Mouse (Mus musculus) right cerebral cortex, postnatal 36 days (tissue): Measurements from ENCODE around the gene Lsm10.
"Not testable (repeated sequence)": the region's sequence is repeated elsewhere in the genome, so short reads cannot be mapped to it uniquely, and the experiment has no call there.

Source experiments
- DNase-seq, 2 experiments: peaks; one replicate each; pipeline ENCODE4 v3.0.0; 2022; ENCODE audit warnings: low spot score in 2 of 2, mixed read lengths in 1 of 2

Lsm10 gene

GRCm38 (mm10) chr4:126095622-126096430 lies 597 bp upstream of the Lsm10 start:
- not testable (repeated sequence) for DNase-seq

GRCm38 (mm10) chr4:126097711-126098253 lies 1.4 kb downstream of the Lsm10 start:
- no peak for DNase-seq

GRCm38 (mm10) chr4:126099365-126099764 lies 2.9 kb downstream of the Lsm10 start:
- DNase-seq, result no peak

GRCm38 (mm10) chr4:126100764-126101163 lies 4.3 kb downstream of the Lsm10 start:
- DNase-seq, result no peak

GRCm38 (mm10) chr4:126102061-126102841 lies 5.8 kb downstream of the Lsm10 start:
- peak; percentile 40 to 43 for DNase-seq

- DNase-seq, result peak; percentile 79 to 86
Observed at GRCm38 (mm10) chr4:126103057-126103581, 6.7 kb downstream of the Lsm10 start.

- peak; percentile 93 to 94 for DNase-seq
Observed at GRCm38 (mm10) chr4:126103590-126104068, 7.2 kb downstream of the Lsm10 start, which contains the start of gene Stk40. Gene Stk40 (plus strand): TSS chr4:126103957.

- DNase-seq, result peak in 1 of 2 experiments; percentile 18
Observed at GRCm38 (mm10) chr4:126104261-126105075, 8.0 kb downstream of the Lsm10 start.

- no peak for DNase-seq
Observed at GRCm38 (mm10) chr4:126105131-126105783, 8.8 kb downstream of the Lsm10 start.

GRCm38 (mm10) chr4:126108061-126108740 lies 11.8 kb downstream of the Lsm10 start:
- no peak for DNase-seq

- no peak for DNase-seq
Observed at GRCm38 (mm10) chr4:126109613-126110373, 13.4 kb downstream of the Lsm10 start.

- DNase-seq, result peak; percentile 76 to 82
Observed at GRCm38 (mm10) chr4:126110374-126111152, 14.1 kb downstream of the Lsm10 start.

GRCm38 (mm10) chr4:126111153-126111549 lies 14.7 kb downstream of the Lsm10 start:
- DNase-seq, result no peak

- no peak for DNase-seq
Observed at GRCm38 (mm10) chr4:126113243-126113642, 16.8 kb downstream of the Lsm10 start.

- DNase-seq, result no peak
Observed at GRCm38 (mm10) chr4:126113943-126114342, 17.5 kb downstream of the Lsm10 start.

GRCm38 (mm10) chr4:126115411-126115810 lies 19.0 kb downstream of the Lsm10 start:
- DNase-seq, result no peak

- DNase-seq, result no peak
Observed at GRCm38 (mm10) chr4:126115871-126116521, 19.6 kb downstream of the Lsm10 start.

GRCm38 (mm10) chr4:126117116-126117515 lies 20.7 kb downstream of the Lsm10 start:
- DNase-seq, result no peak
